ENCODE assay signal across 13 mouse cellular contexts in the genomic region with DNA sequence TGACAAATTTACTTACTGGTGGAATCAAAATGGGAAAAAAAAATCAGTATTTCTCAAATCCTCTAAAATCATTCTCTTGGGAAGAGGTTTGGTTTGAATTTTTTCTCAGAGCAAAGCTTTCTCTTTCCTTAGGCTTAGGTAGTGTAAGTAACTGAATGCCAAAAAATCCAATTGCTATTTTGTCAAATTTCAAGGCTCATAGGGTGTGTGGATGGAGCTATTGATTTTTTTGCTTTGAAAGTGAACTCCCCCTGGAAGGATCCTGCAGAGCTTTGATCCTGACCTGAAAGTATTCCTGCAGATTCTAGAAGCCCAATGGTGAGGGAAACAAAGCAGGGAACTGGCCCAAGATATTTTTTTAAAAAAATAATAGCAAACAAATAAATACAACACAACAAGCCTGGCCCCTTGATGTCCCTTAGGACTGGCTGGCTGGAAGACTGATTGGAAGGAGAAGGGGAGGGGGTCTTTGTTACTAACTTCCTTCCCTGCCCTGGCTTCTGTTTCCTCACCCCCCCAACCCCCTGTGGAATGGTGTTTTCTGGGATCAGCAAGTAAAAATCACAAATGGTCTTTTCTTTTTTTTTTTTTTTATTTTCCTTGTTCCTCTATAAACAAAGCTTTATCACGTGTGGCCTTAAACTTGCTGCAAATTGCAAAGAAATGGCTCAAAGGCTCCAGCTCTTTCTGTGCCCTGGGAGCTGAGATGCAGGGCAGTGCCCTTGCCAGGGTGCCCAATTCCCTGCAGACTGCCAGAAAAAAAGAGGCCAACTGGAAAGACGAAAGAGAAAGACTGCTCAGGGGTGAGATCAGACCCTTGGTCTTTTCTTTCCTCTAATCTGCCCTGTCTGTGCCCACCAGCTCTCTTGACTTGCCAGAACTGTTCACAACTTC. TPM values are rescaled to one million over a fixed set of nuclear protein-coding genes. Genes with fewer than 3 reads are reported as not detected.
DNase-seq lines count a peak whose midpoint lies in the region; ATAC-seq lines count a peak whose summit lies in the region.
"Had no signal": no experiment of that assay in that cellular context is flagged by ENCODE, and none has a peak within 500 bp of the region (broad histone marks: within the 10 kb centered on the region; RNA-seq: fewer than 3 reads in every experiment).

A gene (plus strand): TSS at position 622 of the 894 bp plus-strand sequence.

- WGBS in hindbrain, embryonic 14.5 days = 46% methylated on average over 2 of the region's 2 CpGs
- 51% methylated on average over 2 of the region's 2 CpGs for WGBS in hindbrain, embryonic 12.5 days
- 14% methylated on average over 2 of the region's 2 CpGs for WGBS in forebrain, embryonic 16.5 days

- H3K9me3 ChIP-seq in hindbrain, embryonic 14.5 days (ENCODE audit: control insufficient read depth, low read length) = no peaks in the 10 kb centered on the region
- H3K9me3 ChIP-seq in hindbrain, embryonic 12.5 days (replicated peaks) = no peaks in the 10 kb centered on the region
- no peaks in the 10 kb centered on the region for H3K9me3 ChIP-seq in forebrain, embryonic 16.5 days (ENCODE audit: control insufficient read depth, low read length)
- H3K9me3 ChIP-seq: limb, embryonic 12.5 days had no signal

- no peak within 1 kb of the TSS for H3K27ac ChIP-seq in hindbrain, embryonic 14.5 days
- no peak within 1 kb of the TSS for H3K27ac ChIP-seq in hindbrain, embryonic 12.5 days
- H3K27ac ChIP-seq in forebrain, embryonic 16.5 days (ENCODE audit: low read length) = no peak within 1 kb of the TSS
- H3K27ac ChIP-seq: limb, embryonic 12.5 days had no signal

- no peak for ATAC-seq in hindbrain, embryonic 14.5 days (ENCODE audit: low FRiP score)
- ATAC-seq in hindbrain, embryonic 12.5 days (ENCODE audit: low FRiP score) = no peak
- ATAC-seq in forebrain, embryonic 16.5 days = peak; percentile 81
- ATAC-seq in CD4-positive, CD25-positive, alpha-beta regulatory T cell, adult 4 months = no peak

- no peak within 1 kb of the TSS for H3K4me2 ChIP-seq in hindbrain, embryonic 14.5 days (replicated peaks)
- no peak within 1 kb of the TSS for H3K4me2 ChIP-seq in hindbrain, embryonic 12.5 days (replicated peaks)
- H3K4me2 ChIP-seq in forebrain, embryonic 16.5 days (ENCODE audit: low read length) = no peak within 1 kb of the TSS; the same call in 1 of the 2 replicates
- H3K4me2 ChIP-seq: limb, embryonic 12.5 days; lung, embryonic 14.5 days had no signal

- no peaks in the 10 kb centered on the region for H3K4me1 ChIP-seq in hindbrain, embryonic 14.5 days (replicated peaks; ENCODE audit: control insufficient read depth, insufficient read depth, low read length)
- no peaks in the 10 kb centered on the region for H3K4me1 ChIP-seq in hindbrain, embryonic 12.5 days
- H3K4me1 ChIP-seq in forebrain, embryonic 16.5 days (replicated peaks; ENCODE audit: control insufficient read depth, insufficient read depth, low read length) = peaks cover 5% of the 10 kb centered on the region; the same call in 1 of the 2 replicates

- H3K4me3 ChIP-seq in hindbrain, embryonic 14.5 days (replicated peaks; ENCODE audit: low read length) = no peak within 1 kb of the TSS
- no peak within 1 kb of the TSS for H3K4me3 ChIP-seq in hindbrain, embryonic 12.5 days
- no peak within 1 kb of the TSS for H3K4me3 ChIP-seq in forebrain, embryonic 16.5 days (replicated peaks; ENCODE audit: low read length)
- H3K4me3 ChIP-seq: limb, embryonic 12.5 days had no signal

- no peaks in the 10 kb centered on the region for H3K27me3 ChIP-seq in hindbrain, embryonic 14.5 days (ENCODE audit: control insufficient read depth, insufficient read depth, low read length)
- no peaks in the 10 kb centered on the region for H3K27me3 ChIP-seq in hindbrain, embryonic 12.5 days
- H3K27me3 ChIP-seq in forebrain, embryonic 16.5 days (replicated peaks; ENCODE audit: control insufficient read depth, insufficient read depth, low read length) = no peaks in the 10 kb centered on the region
- H3K27me3 ChIP-seq: limb, embryonic 12.5 days had no signal

- no peak within 1 kb of the TSS for H3K9ac ChIP-seq in hindbrain, embryonic 14.5 days
- no peak within 1 kb of the TSS for H3K9ac ChIP-seq in hindbrain, embryonic 12.5 days
- no peak within 1 kb of the TSS for H3K9ac ChIP-seq in forebrain, embryonic 16.5 days (replicated peaks; ENCODE audit: low read depth, low read length)
- H3K9ac ChIP-seq: limb, embryonic 12.5 days; lung, embryonic 14.5 days had no signal

- H3K36me3 ChIP-seq in hindbrain, embryonic 14.5 days (replicated peaks; ENCODE audit: control insufficient read depth, insufficient read depth) = no peaks in the 10 kb centered on the region
- H3K36me3 ChIP-seq in hindbrain, embryonic 12.5 days = no peaks in the 10 kb centered on the region
- no peaks in the 10 kb centered on the region for H3K36me3 ChIP-seq in forebrain, embryonic 16.5 days (ENCODE audit: control insufficient read depth, insufficient read depth)
- H3K36me3 ChIP-seq: limb, embryonic 12.5 days had no signal

- no peak for DNase-seq in hindbrain, embryonic 14.5 days (ENCODE audit: low spot score)
- peak; percentile 5 for DNase-seq in brain, adult 2 months (ENCODE audit: low read depth, low spot score)
- peak in 1 of 2 experiments; percentile 27 for DNase-seq in left cerebral cortex, adult 8-10 months (ENCODE audit: low spot score in 2 of 2)
- DNase-seq in kidney, adult 9 months = no peak
- DNase-seq: cerebellum, postnatal 25 days; gastrocnemius, postnatal 25 days; kidney, adult 8-10 months; lung, embryonic 14.5 days; thymus, postnatal 25 days had no signal

RNA-seq across cellular contexts. Expression of the gene that starts here (rescaled TPM):
- polyA plus RNA-seq in hindbrain, embryonic 14.5 days (2014; fragmentation: Nextera tagmentation; extraction: Ambion mirVana) = 22.5 and 23.5 TPM in 2 replicates
- polyA plus RNA-seq in hindbrain, embryonic 12.5 days (2016; fragmentation: Nextera tagmentation; extraction: Ambion mirVana) = 6.3 and 8.7 TPM in 2 replicates
- 20.5 and 28.7 TPM in 2 replicates for polyA plus RNA-seq in forebrain, embryonic 16.5 days (2015; fragmentation: Nextera tagmentation; extraction: Ambion mirVana)
- total RNA-seq in left cerebral cortex, adult 8-10 months (2022) = 10 to 100 TPM; 34.5 to 52.4 (median 44.3) TPM
- not detected for polyA plus RNA-seq in CD4-positive, CD25-positive, alpha-beta regulatory T cell, adult 4 months (2017; shearing (Covaris generic))
- polyA plus RNA-seq: lung, embryonic 14.5 days had no signal
